Mouse (Mus musculus) c-Kit-positive CD71-positive TER-119-positive erythroid progenitor cells, embryonic 14.5 days (primary cell): ENCODE results near the gene Calm4.

Experiments
- DNase-seq: peaks from one replicate; pipeline ENCODE4 v3.0.0-alpha.2; 2013; ENCODE audit warnings: low spot score

The Calm4 gene

GRCm38 (mm10) chr13:3861251-3861650 is 23.7 kb downstream of the Calm4 start:
- peak; percentile 54 for DNase-seq

- no peak for DNase-seq
Measured at GRCm38 (mm10) chr13:3862325-3862724, 24.8 kb downstream of the Calm4 start.

- peak; percentile 66 for DNase-seq
Measured at GRCm38 (mm10) chr13:3862922-3863580, 25.5 kb downstream of the Calm4 start.

- DNase-seq: peak; percentile 67
Measured at GRCm38 (mm10) chr13:3865648-3866354, 28.2 kb downstream of the Calm4 start.

- DNase-seq: peak; percentile 70
Measured at GRCm38 (mm10) chr13:3866355-3867052, 28.9 kb downstream of the Calm4 start.

- peak; percentile 86 for DNase-seq
Measured at GRCm38 (mm10) chr13:3867158-3867557, 29.6 kb downstream of the Calm4 start.

GRCm38 (mm10) chr13:3869901-3870300 is 32.3 kb downstream of the Calm4 start:
- no peak for DNase-seq

- no peak for DNase-seq
Measured at GRCm38 (mm10) chr13:3872832-3873231, 35.3 kb downstream of the Calm4 start.

- no peak for DNase-seq
Measured at GRCm38 (mm10) chr13:3876448-3876847, 38.9 kb downstream of the Calm4 start.

- no peak for DNase-seq
Measured at GRCm38 (mm10) chr13:3877185-3877584, 39.6 kb downstream of the Calm4 start.

GRCm38 (mm10) chr13:3877679-3878220 is 40.2 kb downstream of the Calm4 start:
- no peak for DNase-seq

- no peak for DNase-seq
Measured at GRCm38 (mm10) chr13:3886663-3887062, 49.1 kb downstream of the Calm4 start.
